Mouse (Mus musculus) intestine, postnatal 0 days (tissue): ENCODE results near the gene Pck2. TPM values are rescaled to one million over a fixed set of nuclear protein-coding genes. Genes with fewer than 3 reads are reported as not detected.

Source experiments
- ATAC-seq: fragments of 200-750 bp; cut with Nextera tagmentation; 2 replicates; pipeline ENCODE4 v1.8.0; 2017; ENCODE audit warnings: mild to moderate bottlenecking, moderate TSS enrichment, moderate library complexity
- H3K27ac ChIP-seq: fragments of 300-500 bp; sonication (generic); 2 replicates; pipeline ENCODE4 v1.5.1; 2014; ENCODE audit warnings: mild to moderate bottlenecking, low read depth, low read length, moderate library complexity
- H3K27me3 ChIP-seq: fragments of 300-500 bp; sonication (generic); replicated peaks from 2 replicates; pipeline ENCODE4 v1.6.1; 2014; ENCODE audit warnings: low read length, mixed read lengths; ENCODE audit not compliant: control insufficient read depth, insufficient read depth
- H3K36me3 ChIP-seq: fragments of 300-500 bp; sonication (generic); 2 replicates; pipeline ENCODE4 v1.6.1; 2014; ENCODE audit warnings: mild to moderate bottlenecking, moderate library complexity; ENCODE audit not compliant: control insufficient read depth, insufficient read depth
- H3K4me1 ChIP-seq: fragments of 300-500 bp; sonication (generic); replicated peaks from 2 replicates; pipeline ENCODE4 v1.6.1; 2014; ENCODE audit warnings: antibody characterized with exemption, low read length, mixed read lengths; ENCODE audit not compliant: control insufficient read depth, insufficient read depth
- H3K4me2 ChIP-seq: fragments of 300-500 bp; sonication (generic); replicated peaks from 2 replicates; pipeline ENCODE4 v1.6.1; 2014; ENCODE audit warnings: low read depth, mild to moderate bottlenecking, moderate library complexity
- H3K4me3 ChIP-seq: fragments of 300-500 bp; sonication (generic); 2 replicates; pipeline ENCODE4 v1.5.1; 2014; ENCODE audit warnings: low read depth, low read length
- H3K9ac ChIP-seq: fragments of 300-500 bp; sonication (generic); 2 replicates; pipeline ENCODE4 v1.6.1; 2014; ENCODE audit warnings: mild to moderate bottlenecking, low read depth, low read length
- H3K9me3 ChIP-seq: fragments of 300-500 bp; sonication (generic); 2 replicates; pipeline ENCODE4 v1.6.1; 2016; ENCODE audit warnings: mixed run types; ENCODE audit not compliant: control insufficient read depth
- CTCF ChIP-seq: sonication (generic); IDR thresholded peaks from 2 replicates; pipeline ENCODE4 v1.5.1; 2016; ENCODE audit warnings: low read depth, mild to moderate bottlenecking, control low read depth, antibody characterized with exemption, moderate library complexity
- WGBS: fragments of 180-500 bp; shearing (Covaris S2); extraction: QIAGEN DNeasy Blood & Tissue Kit; methylation state at CpG from one replicate; pipeline ENCODE4 v1.1.7; 2014; 5-methylcytosine and 5-hydroxymethylcytosine counted together
- polyA plus RNA-seq: library from polyadenylated mRNA; unstranded; fragments of >200 nt; fragmentation: Nextera tagmentation; extraction: Ambion mirVana; gene quantifications from 2 replicates; pipeline ENCODE4 v1.2.1, GENCODE M21; 2015

Gene Pck2
- polyA plus RNA-seq, 1 experiment from 2014 or later = 17.6 TPM

DNA sequence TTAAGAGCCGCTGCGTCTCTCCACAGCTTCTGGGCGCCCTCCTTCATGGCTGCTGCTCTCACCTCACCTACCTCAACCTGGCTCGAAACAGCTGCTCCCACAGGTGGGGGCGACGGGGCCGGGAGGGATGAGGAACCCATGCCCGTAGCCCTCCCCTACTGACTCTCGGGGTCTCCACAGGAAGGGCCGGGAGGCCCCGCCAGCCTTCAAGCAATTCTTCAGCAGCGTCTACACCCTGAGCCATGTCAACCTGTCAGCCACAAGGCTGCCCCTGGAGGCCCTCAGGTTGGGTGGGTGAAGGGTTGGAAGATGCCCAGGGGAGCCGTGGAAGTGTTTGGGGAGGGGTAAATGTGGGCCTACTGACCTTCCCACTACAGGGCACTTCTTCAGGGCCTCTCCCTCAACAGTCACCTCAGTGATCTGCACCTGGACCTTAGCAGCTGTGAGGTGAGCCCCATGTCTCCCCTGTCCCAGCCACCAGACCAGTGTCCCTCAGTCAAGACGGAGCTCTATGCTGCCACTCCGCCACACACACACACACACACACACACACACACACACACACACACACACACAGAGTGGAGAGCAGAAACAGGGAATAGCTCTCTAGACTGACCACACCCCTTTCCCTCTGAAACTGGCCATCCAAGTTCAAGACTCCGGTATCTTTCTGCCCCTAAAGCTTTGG, 43.2 kb upstream of the Pck2 start:
- Histone ChIP-seq H3K27me3 (no peaks in the 10 kb centered on the region), H3K4me1 (no peaks in the 10 kb centered on the region), H3K36me3 (no peaks in the 10 kb centered on the region), H3K4me3 (no peak overlapping the region), H3K9me3 (no peaks in the 10 kb centered on the region), H3K9ac (no peak overlapping the region), H3K27ac (no peak overlapping the region), H3K4me2 (no peak overlapping the region)
- 71% methylated on average over 16 of the region's 16 CpGs for WGBS
- TF ChIP-seq CTCF = no peak
- ATAC-seq = 0 out of 2 replicates have a peak, but pooled peaks have one; percentile 26

DNA sequence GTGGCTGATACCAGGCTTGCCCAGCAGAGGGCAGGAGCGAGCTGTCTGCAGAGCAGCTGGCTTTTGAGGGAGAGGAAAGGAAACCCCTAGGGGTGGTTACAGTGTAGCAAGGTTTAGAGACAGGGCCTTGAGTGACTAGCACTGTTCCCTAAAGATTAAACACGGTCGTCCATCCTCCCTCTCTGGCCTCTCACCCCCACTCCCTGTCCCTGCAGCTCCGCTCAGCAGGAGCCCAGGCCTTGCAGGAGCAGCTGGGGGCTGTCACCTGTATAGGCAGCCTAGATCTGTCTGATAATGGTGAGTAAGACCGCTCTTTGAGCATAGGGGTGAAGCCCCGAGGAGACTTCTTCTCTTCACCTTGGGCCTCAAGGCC, 42.6 kb upstream of the Pck2 start:
- H3K27me3 ChIP-seq = no peaks in the 10 kb centered on the region
- no peak overlapping the region for H3K4me2 ChIP-seq
- ATAC-seq = peak; percentile 32; the same call in 1 of the 2 replicates
- H3K9ac ChIP-seq = no peak overlapping the region
- 28% methylated on average over 6 of the region's 6 CpGs for WGBS
- no peaks in the 10 kb centered on the region for H3K4me1 ChIP-seq
- H3K36me3 ChIP-seq = no peaks in the 10 kb centered on the region
- no peak overlapping the region for H3K27ac ChIP-seq
- H3K4me3 ChIP-seq = no peak overlapping the region
- TF ChIP-seq CTCF = peak; percentile 99
- no peaks in the 10 kb centered on the region for H3K9me3 ChIP-seq

DNA sequence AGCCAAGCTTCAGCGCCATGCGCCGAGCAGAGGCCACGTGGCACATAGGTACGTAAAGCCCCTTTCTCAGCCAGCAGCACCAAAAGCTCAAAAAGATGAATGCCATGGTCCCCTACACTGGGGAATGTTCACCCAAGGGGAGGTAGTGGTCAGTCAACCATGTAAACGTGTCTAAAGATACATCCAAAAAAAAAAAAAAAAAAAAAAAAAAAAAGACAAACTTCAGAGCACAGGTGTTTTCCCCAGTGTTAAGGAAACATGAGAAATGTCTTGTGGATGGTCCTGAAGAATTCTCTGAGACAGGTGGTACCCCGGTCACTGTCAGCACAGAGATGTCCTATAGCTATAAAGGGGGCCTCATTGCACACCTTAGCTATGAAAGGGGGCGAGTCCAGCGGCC, 34.5 kb upstream of the Pck2 start:
- H3K4me2 ChIP-seq = no peak overlapping the region
- H3K9me3 ChIP-seq = no peaks in the 10 kb centered on the region
- no peak overlapping the region for H3K4me3 ChIP-seq
- H3K27ac ChIP-seq = no peak overlapping the region
- H3K27me3 ChIP-seq = no peaks in the 10 kb centered on the region
- H3K36me3 ChIP-seq = no peaks in the 10 kb centered on the region
- 87% methylated on average over 9 of the region's 9 CpGs for WGBS
- TF ChIP-seq CTCF = no peak
- no peak for ATAC-seq
- H3K9ac ChIP-seq = no peak overlapping the region
- H3K4me1 ChIP-seq = no peaks in the 10 kb centered on the region

DNA sequence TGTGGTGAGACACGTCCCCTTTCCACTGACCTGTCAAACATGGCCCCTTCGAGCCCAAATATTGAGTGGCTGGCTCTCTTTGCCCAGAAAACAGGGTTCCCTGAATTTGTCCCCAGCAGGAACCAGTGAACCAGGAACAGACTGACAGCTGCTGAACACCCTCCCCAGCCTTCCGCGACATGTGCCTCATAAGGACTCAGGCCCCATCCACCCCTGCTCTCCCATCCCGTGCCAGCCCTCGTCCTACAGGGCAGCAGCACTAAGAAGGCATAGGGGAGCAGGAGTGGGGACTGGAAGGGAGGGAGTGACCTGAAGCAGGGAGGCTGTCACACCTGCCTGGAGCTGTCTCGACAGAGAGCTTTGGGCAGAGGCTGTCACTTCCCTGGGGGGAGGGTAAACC, 32.3 kb upstream of the Pck2 start:
- Histone ChIP-seq H3K27ac (no peak overlapping the region), H3K4me1 (no peaks in the 10 kb centered on the region), H3K4me2 (no peak overlapping the region), H3K9me3 (no peaks in the 10 kb centered on the region), H3K9ac (no peak overlapping the region), H3K36me3 (no peaks in the 10 kb centered on the region), H3K27me3 (no peaks in the 10 kb centered on the region), H3K4me3 (no peak overlapping the region)
- ATAC-seq = no peak
- WGBS = 54% methylated on average over 7 of the region's 7 CpGs
- no peak for TF ChIP-seq CTCF

DNA sequence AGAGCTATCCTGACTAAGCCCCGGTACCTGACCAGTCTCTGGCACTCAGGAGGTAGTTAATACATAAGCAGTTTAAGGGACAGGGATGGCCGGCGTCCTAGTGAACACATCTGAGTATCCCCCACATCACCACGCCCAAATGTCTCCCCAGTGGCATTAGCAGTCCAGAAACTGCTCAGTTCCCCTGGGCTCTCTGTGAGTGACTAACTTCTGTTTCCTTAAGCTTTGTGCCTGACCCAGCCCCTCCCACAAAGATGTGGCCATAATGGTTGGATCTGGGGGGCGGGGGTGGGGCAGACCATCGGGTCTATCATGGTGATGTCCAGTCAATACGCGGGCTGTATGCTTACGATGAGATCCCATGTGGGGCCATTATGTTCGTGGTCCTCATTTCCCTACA, 30.5 kb upstream of the Pck2 start:
- no peaks in the 10 kb centered on the region for H3K9me3 ChIP-seq
- H3K27ac ChIP-seq = no peak overlapping the region
- H3K4me2 ChIP-seq = no peak overlapping the region
- no peak for ATAC-seq
- H3K9ac ChIP-seq = no peak overlapping the region
- no peak overlapping the region for H3K4me3 ChIP-seq
- TF ChIP-seq CTCF = no peak
- WGBS = 74% methylated on average over 10 of the region's 10 CpGs
- no peaks in the 10 kb centered on the region for H3K36me3 ChIP-seq
- no peaks in the 10 kb centered on the region for H3K27me3 ChIP-seq
- no peaks in the 10 kb centered on the region for H3K4me1 ChIP-seq

DNA sequence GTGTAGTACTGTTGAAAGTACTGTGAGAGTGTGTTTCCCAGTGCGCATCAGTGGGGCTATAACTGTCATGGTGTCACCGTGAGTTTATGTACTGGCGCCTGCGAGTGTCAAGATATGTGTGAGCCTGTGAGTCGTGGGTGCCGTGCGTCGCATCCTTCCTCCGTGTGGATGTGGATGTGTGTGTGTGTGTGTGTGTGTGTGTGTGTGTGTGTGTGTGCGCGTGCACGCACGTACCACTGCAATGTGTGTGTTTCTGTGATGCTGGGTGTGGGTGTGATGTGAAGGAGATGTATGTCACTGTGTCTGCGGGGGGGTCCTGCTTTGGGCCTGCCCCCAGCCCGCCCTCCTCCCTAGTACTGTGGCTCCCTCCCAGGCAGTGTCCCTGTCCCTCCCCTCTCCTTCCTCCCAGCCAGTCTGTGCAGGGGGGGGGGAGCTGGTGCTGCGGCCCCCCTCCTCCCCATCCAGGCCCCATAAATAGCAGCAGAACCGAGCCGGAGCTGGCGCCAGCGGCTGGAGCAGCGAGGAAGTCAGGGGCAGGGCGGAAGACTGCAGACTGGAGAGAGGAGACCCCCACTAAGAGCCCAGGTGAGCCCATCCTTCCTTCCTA, 29.8 kb upstream of the Pck2 start, which contains the start of gene Cpne6:
Gene Cpne6, plus strand, starts transcription at position 321 of the 607 bp plus-strand sequence.
- no peak within 1 kb of the TSS for H3K4me2 ChIP-seq
- no peak for ATAC-seq
- no peak within 1 kb of the TSS for H3K4me3 ChIP-seq
- H3K27ac ChIP-seq = no peak within 1 kb of the TSS
- no peaks in the 10 kb centered on the region for H3K36me3 ChIP-seq
- no peaks in the 10 kb centered on the region for H3K27me3 ChIP-seq
- no peaks in the 10 kb centered on the region for H3K4me1 ChIP-seq
- H3K9ac ChIP-seq = no peak within 1 kb of the TSS
- no peaks in the 10 kb centered on the region for H3K9me3 ChIP-seq
- no peak for TF ChIP-seq CTCF
- WGBS = 71% methylated on average over 22 of the region's 22 CpGs
